Mouse (Mus musculus) erythroblast, adult 5-6 weeks (primary cell): ENCODE data around the gene Pgls. TPM values are rescaled to one million over a fixed set of nuclear protein-coding genes. Genes with fewer than 3 reads are reported as not detected.

Experiments
- ATAC-seq: replicated peaks from 2 replicates; pipeline ENCODE4 v1.8.0; 2016; ENCODE audit warnings: moderate number of reproducible peaks, mild to moderate bottlenecking, moderate TSS enrichment, inconsistent platforms; ENCODE audit not compliant: poor library complexity, low FRiP score, severe bottlenecking
- total RNA-seq, 2 experiments: library from RNA; stranded (forward) in 1 of 2; stranded (reverse) in 1 of 2; fragments of 150-400 nt in 1 of 2; fragments of 200-764, 138-1000 nt in 1 of 2; gene quantifications; 2 replicates each; pipeline versions ENCODE4 v1.2.3 to v1.2.4; 2015 to 2017; ENCODE audit warnings: low replicate concordance in 2 of 2

Pgls gene
- total RNA-seq, 2 experiments from 2014 or later, result 23.2 to 24.0 TPM

DNA sequence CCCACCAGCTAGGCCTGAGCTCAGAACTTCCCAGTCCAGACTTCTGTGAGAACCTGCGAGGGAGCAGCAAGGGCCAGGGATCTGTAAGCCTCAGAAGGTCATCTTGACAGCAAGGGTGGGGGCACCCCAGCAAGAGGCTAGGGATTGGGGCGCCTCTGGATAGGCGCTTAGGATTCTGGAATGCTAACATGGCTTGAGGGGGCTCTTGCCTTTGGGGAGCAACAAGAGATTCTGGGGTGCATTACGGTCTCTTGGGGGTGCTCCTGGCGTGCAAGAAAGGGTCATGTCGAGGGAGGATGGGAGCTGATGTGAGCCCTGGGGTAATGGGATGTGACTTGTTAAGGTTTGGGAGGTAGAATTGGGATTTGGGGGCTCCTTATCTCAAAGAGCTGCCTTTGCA, 23.0 kb upstream of the Pgls start:
- ATAC-seq, result no peak

DNA sequence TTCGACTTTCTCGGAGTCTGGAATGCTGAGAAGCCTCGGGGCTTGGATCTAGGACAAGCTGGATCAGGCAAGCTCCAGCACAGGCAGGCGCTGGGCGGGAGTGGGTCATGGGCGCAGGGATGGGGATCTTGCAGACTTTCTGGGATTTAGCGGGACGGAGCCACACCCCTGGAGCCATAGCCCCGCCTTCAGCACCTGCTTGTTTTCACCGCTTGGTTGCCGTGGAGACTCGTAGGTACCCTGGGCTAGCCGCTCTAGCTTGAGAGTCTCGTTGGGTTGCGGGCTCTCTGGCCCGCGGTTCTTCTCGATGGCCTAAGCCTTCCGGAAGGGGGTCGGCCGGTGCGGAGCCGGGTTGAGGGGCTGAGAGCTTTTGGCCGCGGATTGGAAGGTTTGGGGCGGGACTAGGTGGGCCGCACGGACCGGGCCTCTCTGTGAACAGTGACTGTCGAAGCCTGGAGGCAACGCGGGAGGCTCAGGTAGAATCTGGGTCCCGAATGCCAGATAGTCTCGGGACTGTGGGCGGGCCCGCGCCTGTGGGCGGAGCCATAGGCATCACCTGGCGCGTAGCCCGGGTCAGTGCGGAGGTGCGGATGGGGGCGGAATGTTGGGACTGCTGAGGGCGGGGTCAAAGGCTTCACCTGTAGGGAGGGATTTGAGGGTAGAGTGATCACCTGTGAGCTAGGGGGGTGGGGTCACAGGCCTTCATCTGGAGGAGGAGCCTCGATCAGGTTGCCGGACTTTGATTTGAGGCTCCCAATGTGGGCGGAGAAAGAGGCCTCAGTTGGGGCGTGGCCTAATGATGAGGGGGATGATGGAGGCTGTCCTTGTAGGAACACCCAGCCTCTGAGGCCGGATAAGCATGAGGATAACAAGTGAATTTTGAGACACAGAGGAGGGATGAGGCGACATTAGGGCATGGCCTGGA, 22.3 kb upstream of the Pgls start:
- ATAC-seq, result peak; percentile 58; the same call in 1 of the 2 replicates

DNA sequence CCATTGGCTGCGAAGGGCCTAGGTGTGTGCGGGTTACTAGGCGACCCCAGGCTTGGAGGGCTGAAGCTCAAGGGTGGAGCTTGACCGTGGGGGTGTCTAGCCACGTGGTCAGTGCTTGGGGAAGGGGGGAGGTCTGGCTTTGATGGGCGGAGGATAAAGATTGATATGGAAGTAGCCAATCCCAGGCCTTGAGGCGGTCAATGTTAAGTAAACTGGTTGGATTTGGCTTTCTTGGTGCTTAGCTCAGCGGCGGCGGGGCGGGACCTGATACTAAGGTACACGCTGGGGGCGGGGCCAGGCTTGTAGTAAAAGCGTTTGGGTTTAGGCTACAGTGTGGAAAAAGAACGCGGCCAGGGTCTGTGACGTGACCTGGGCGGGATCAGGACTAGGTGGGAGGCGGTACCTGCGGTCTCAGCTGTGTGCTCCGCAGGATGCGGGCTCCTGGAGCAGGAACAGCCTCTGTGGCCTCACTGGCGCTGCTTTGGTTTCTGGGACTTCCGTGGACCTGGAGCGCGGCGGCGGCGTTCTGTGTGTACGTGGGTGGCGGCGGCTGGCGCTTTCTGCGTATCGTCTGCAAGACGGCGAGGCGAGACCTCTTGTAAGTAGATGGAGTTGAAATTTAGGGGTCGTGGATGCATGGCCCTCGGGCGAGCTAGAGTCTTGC, 21.6 kb upstream of the Pgls start:
- peak; percentile 56 for ATAC-seq

DNA sequence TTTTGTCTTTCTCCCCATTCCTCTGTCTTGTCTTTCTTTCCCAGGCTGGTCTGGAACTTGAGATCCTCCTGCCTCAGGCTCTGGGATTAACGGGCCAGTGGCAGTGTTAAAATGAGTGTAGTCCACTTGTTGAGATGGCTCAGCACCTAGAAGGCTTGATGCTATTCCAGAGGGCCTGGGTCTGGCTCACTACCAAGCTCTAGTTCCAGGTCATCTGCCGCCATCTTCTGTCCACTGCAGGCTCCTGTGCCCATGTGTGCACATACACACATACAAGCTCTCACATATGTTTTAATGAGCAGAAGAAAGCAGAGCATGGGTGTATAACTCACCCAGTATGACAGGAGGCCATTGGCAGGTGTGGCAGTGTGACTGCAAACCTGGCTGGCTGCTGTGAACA, 19.9 kb upstream of the Pgls start:
- no peak for ATAC-seq

DNA sequence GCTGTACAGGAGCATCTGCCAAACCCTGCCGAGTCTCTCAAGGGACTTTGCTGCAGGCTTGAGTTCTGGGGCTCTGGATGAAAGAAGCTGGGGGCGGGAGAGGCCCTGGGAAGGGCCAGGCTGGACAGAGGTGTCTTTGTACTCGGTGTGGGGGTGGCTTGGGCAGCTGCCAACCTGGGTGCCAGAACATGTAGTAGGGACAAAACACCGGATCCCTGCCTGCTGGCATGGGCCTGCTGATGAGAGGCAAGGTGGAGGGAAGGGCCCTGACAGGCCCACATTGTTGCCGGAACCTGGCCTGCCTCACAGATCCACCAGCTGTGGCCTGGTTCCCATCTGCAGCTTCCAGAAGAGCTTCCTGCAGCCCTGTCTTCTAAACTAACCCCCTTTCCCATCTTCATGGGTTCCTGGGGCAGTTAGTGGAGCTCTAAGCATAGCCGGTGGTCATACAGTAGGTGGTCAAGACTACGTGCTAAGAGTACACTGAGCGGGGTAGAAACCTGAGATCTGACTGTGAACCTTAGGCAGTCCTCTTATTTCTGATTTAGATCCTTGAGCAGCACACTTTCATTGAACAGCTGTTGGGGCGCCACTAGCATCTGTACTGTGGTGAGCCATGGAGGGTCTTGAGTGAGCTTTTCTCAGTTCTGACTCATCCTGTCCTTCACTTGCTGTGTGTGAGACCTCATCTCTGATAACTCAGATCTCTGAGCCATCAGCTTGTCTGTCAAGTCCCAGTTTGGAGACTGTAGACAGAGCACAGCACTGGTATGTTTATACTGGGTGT, 18.9 kb upstream of the Pgls start:
- no peak for ATAC-seq

DNA sequence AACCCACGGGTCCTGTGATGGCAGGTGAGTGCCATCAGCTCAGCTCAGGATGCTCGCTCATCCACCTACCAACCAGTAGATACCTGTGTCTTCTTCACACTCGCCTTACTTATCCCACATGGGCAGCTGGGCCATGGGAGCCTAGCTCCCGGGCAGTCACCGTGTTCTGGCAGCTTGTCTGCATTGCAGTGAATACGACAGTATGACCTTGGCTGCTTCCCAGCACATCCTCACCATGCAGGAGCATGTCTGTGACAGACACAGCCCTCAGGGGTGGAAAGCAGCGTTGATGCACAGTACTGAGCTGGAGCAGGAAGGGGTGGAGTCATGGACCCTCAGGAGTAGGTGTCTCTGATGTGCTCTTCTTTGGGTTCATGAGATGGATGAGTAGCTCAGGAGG, 17.6 kb upstream of the Pgls start:
- no peak for ATAC-seq

DNA sequence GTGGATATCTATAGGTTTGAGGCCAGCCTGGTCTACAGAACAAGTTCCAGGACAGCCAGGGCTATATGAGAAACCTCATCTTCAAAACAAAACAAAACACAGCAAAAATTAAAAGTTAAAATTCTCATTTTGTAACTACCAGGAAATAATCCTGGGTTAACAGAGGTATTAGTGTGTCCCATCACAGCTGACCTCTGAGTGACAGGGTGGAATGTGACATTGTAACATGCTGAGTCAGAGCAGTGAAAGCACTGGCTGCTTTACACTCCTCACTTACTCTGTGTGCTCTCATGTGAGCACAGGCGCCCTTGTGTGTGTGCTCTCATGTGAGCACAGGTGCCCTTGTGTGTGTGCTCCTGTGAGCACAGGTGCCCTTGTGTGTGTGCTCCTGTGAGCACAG, 17.0 kb upstream of the Pgls start:
- no peak for ATAC-seq

DNA sequence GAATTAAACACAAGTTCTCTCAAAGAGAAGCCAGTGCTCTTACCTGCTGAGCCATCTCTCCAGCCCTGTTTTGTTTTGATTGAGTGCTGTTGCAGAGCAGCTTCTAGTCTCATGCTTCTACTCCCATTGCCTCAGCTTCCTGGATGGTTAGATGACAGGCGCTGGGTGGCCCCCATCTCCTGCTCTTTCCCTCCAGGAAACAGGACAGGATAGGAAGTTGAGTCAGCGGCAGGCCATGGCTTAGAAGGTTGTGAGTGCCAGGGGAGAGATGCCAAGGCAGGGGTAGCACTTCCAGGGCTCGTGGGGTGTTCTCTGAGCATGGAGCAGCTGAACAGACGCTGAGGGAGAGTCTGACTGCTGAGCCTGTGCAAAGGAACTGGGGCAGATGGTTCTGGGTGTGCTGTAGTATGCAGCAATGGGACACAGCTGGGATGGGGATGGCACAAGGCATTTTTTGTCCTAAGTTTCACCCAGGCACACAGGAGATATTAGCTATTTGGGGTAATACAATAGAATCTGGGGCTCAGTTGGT, 14.1 kb upstream of the Pgls start:
- ATAC-seq, result no peak

DNA sequence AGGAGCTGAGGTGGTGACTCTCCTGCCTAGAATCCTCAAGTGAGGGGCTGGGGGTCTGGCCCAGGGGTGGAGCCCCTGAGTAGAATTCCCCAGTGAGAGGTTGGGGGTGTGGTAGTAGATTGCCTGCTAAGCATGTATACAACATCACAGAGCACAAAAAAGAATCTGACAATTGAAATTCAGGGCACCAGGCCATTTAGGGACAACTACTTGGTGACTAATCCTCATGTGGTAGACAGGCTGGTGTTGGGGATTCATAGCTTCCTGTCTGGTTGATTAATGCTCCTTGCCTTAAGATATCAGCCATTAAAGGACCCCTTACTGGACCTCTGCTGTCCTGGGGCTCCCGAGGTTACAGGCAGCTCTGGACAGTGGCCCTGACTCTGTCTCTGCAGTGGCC, 13.0 kb upstream of the Pgls start:
- ATAC-seq, result no peak

DNA sequence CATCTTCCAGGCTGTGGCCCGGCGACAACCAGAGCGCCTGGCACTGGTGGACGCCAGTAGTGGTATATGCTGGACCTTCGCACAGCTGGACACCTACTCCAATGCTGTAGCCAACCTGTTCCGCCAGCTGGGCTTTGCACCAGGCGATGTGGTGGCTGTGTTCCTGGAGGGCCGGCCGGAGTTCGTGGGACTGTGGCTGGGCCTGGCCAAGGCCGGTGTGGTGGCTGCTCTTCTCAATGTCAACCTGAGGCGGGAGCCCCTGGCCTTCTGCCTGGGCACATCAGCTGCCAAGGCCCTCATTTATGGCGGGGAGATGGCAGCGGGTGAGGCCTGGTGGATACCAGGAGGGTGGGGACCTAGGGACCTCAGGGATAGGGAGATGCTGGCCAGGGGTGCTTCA, 12.5 kb upstream of the Pgls start:
- no peak for ATAC-seq

DNA sequence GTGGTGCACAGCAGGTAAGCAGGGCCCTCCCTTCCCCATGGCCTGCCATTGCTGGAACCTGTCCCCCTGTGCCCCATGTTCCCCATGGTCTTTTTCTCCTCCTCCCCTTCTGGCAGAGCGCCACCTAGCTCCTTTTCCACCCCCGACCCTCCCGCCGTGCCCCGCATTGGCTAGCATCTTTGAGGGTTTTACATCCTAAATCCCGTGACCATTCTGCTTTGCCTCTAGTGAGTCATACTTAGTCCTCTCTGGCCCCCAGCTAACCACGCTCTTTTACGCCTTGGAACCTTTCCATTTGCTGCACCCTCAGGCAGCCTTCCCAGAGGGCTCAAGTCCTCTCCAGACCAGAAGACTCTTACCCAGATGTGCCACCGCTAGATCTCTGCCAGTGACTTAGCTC, 11.8 kb upstream of the Pgls start:
- no peak for ATAC-seq

DNA sequence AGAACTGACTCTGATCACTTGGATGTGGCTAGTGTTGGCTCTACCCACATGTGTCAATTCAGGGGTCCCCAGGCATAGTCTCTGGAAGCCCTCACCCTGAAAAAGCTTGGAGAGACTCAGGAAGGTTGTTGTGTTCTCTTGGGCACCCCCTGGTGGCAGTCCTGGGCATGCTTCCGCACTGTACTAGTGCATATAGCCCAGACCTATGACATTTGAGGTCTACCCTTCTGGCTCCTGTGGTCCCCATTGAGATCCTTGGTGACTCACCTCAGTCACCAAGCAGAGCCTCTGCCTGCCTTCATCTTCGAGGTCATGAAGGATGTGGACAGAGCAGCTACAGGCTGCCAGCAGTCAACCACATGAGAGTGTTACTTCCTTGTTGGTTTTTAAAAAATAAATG, 5.1 kb upstream of the Pgls start:
- peak; percentile 38 for ATAC-seq

DNA sequence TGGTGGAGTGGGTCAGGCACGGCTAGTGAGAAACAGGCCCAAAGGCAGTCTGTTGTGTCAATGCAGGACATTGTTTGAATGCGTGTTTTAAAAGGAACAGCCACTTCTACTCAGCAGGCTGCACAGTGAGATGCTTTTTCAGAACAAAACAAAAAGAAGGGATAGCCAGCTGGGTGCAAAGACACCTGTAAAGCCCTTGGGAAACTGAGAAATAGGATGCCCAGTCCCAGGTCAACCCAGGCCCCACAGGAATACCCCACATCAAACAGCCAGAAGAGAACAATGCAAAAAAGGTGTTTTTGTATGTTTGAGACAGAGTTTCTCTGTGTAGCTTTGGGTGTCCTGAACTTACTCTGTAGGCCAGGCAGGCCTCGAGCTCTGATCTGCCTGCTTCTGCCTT, 3.2 kb upstream of the Pgls start:
- ATAC-seq, result no peak

DNA sequence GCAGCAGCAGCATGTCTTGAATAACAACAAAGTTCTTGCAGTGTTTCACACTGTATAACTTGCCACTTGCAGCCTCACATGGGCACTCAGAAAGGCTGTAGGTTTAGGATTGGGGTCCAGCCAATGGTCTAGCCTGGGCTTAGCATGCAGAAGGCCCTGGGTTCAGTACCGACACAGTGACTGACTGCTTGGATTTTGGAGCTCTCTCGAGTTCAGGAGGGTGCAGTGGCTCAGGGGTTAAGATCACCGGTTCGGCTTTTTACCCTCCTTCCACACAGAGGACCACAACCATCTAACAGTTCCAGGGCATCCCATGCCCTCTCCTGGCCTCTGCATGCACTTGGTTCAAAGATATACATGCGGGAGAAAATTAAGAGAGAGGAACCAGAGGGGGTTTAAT, 959 bp upstream of the Pgls start:
- no peak for ATAC-seq

DNA sequence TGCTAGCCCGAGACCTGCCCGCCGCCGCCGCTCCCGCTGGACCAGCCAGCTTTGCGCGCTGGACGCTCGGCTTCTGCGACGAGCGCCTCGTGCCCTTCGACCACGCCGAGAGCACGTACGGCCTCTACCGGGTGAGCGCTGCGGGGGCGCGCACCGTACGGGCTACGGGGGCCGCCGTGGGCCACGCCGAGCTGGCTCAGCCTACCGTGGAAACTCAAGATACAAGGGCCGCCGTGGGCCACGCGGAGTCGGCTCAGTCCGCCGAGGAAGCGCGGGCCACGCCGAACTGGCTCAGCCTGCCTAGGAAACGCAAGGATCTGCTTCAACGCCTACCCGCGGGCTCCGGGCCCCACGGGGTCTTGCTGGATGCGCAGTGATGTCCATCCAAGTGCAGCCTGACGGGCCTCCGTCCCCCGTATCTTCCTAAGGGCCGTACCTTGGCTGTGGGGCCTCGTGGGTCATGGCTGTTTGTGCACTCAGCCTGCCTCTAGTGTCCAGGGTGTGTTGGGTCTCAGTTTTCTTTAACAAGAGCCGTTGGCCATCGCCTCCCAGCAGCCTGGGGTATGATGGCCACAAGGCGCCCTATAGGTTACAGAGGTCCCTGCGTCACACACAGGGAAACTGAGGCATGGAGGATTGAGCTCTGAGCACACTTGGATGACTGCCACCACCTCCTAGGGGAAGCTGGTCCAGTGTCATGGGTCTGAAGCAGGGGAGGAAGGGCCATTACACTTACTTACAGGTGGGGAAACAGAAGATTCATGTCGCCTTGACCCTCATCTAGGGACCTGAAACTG, 596 bp downstream of the Pgls start:
- no peak for ATAC-seq

DNA sequence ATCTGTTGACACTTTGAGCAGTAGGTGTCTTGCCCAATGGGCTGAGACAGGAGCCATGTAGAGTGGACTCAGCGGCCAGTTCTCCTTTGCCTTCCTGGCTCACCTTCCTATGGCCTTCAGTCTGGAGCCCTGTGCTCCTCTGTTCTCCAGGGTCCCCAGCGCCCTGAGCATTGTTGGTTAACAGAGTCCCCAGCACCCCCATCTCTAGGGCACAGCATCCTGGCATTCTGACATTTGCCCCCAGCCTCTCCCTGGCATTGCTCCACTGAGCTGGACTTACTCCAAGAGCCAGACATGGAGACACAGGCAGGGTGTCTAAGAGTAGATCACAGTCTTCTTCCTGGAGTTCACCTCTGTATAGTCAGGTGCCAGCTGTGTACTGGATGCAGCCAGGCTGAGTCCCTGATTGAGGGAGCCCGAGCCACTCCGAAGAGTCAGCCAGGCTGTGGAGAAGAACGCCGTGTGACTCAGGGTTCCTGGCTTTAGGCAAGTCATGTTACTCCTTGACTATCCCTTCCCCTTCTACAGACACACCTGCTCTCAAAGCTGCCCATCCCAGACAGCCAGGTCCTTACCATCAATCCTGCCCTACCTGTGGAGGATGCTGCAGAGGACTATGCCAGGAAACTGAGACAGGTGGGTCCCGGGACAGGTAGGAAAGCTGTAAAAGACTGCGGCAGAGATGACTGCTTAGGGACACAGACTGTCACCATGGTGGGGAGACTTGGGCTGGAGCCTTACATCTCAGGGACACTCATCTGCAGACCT, 1.8 kb downstream of the Pgls start:
- ATAC-seq, result no peak

DNA sequence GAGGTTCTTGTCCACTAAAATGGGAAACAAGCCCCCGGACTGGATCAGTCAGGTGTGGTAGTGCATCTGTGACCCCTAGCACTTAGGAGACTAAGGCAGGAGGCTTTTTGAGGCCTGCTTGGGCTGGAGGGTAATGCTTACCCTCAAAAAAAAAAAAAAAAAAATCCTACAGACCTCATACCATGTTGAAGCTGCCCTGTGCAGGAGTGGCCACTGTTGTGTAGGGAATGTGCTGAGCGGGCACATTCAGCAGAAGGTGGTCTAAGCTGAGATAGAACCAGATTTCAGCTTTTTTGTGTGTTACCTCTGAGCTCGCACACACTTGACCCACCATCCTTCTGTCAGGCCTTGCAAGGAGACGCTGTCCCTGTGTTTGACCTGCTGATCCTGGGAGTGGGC, 2.3 kb downstream of the Pgls start:
- ATAC-seq, result no peak

DNA sequence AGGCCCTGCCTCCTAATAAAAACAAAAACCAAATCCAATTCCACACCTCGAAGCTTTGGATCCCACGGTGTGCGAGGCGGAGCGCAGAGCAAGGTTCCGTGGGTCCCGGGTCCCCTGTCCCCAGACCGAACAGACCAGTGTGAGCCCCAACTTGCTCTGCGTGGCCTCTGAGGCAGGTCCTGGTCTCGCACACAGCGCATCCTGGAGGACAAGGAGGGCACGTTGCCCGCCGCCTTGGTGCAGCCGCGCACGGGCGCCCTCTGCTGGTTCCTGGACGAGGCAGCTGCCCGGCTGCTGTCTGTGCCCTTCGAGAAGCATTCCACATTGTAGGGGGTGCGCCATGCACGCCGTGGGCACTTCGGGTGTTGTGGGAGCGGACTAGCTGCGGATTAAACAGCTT, 3.9 kb downstream of the Pgls start:
- ATAC-seq, result peak; percentile 68

DNA sequence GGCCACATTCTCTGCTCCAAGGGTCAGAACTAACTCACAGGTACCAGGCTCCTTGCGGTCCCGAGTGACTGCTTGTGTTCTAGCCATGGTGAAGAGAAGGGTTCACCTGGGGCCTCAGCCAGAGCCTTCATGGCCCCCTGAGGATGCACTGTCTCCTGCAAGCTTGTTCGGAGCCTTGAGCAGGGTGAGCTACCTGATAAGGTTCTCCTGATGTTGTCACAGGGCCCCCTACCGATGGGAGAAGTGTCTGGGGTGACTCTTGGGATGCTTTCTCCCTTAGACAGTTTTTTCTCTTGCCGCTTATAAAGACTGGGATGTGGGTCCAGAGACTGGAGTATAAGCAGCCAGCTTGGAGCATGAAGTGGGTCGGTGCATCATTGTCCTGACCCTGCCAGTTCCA, 4.4 kb downstream of the Pgls start:
- no peak for ATAC-seq
